Mouse (Mus musculus) regulatory T cell (primary cell): ENCODE data around the gene Hectd4.

Experiments used
- in situ Hi-C: fragments of 300-600 bp; cut with MboI, MseI; formaldehyde crosslinking; loops from one replicate; pipeline ENCODE4 v1.15.1; 2025; ENCODE audit warnings: high pct_unique_total_duplicates

Hectd4 gene

GRCm38 (mm10) chr5:121219980-121220731 lies at the start of gene Hectd4:
Hectd4 (plus strand) TSS chr5:121220219.
- in situ Hi-C loops, result loop anchor here (5.0 kb wide), 2 partner anchors 47 to 157 kb away; no protein-coding TSS in a partner anchor

- in situ Hi-C loops, result no loop called here
Measured at GRCm38 (mm10) chr5:121172835-121173234, 47.2 kb upstream of the Hectd4 start.

GRCm38 (mm10) chr5:121179077-121179857 lies 40.8 kb upstream of the Hectd4 start:
- in situ Hi-C loops, result no loop called here

- in situ Hi-C loops, result no loop called here
Measured at GRCm38 (mm10) chr5:121183269-121183668, 36.8 kb upstream of the Hectd4 start.

DNA sequence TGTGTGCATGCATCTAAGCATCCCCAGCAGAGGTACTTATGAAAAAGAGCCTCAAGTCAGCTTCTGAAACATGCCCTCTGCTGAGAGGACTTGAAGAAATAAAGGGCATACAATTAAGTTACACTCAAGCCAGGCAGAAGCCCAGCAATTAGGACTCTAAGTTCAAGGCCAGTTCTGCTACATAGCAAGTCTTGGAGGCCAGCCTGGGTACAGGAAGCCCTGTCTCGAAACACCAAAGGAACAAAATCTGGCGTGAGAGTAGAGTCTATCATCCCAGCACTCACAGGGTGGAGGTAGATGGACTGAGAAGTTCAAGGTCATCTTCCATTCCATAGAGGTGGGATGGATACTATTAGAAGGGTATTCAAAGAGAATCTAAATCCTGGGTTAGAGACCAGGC lies 35.6 kb upstream of the Hectd4 start:
- in situ Hi-C loops, result no loop called here

GRCm38 (mm10) chr5:121184945-121185551 lies 35.0 kb upstream of the Hectd4 start:
- in situ Hi-C loops, result no loop called here

DNA sequence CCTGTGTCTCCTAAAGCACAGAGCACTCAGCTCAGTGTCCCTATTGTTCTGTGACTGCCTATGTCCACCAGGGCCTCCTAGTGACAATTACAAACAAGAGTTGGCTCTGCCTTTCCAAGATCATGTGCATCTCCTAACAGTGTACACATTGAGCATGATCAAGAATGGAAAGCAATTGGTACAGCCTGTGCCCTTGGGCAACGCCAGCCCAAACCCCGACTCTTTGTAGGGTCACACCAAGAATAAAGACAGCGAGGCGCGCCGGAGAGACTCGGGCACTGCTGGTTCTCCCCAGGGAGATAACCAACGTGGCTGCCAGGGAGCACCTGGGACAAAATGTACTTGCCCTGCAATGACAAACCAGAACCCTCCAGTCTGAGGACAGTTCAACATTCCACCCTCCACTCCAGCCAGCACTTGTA lies 32.4 kb upstream of the Hectd4 start:
- in situ Hi-C loops, result no loop called here

DNA sequence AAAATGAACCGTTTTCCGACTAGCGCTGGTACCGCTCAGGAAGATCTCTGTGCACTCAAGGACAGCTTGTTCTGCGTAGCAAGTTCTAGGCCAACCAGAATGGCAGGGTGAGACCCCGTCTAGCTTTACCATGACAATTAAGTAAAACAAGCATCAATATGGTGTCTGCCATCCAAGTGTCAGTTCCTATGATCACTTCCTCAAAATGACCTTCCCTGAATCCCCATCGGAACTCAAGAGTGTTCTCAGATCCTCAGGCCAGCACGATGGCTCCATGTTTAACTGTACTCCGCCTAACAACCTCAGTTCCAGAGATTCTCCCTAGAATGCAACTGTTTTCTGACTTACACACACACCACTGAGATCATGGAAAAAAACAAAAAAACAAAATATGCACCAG lies 31.8 kb upstream of the Hectd4 start:
- in situ Hi-C loops, result no loop called here

- in situ Hi-C loops, result no loop called here
Measured at GRCm38 (mm10) chr5:121189182-121189581, 30.8 kb upstream of the Hectd4 start.

DNA sequence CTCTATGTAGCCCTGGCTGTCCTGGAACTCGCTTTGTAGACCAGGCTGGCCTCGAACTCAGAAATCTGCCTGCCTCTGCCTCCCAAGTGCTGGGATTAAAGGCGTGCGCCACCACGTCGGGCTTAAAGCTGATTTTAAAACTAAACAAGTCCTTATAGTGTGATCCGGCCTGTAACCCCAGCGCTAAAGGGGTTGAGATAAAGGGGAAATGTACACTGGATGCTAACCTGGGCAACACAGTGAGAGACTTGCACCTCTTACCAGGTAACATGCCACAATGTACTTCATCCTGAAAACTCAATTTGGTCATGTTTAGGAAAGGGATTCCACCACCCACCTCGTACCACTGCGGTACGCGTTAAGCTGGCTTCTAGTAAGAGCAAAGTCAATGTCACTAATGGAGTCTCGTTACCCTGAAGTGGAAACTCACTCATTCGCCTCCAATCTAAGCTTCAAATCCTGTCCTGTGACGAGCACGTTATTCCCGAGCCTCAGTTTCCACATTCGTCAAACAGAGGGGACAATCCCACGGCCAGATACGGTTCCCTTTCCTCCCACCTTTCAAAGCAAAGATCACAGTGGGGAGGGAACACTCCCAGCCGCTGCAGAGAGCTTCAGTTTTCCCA lies 29.7 kb upstream of the Hectd4 start:
- in situ Hi-C loops, result no loop called here

GRCm38 (mm10) chr5:121190836-121191583 lies 29.0 kb upstream of the Hectd4 start, which contains the start of gene Ptpn11:
Ptpn11 (minus strand) TSS chr5:121191397.
- in situ Hi-C loops, result no loop called here

GRCm38 (mm10) chr5:121191584-121191906 lies 28.5 kb upstream of the Hectd4 start:
- in situ Hi-C loops, result no loop called here

DNA sequence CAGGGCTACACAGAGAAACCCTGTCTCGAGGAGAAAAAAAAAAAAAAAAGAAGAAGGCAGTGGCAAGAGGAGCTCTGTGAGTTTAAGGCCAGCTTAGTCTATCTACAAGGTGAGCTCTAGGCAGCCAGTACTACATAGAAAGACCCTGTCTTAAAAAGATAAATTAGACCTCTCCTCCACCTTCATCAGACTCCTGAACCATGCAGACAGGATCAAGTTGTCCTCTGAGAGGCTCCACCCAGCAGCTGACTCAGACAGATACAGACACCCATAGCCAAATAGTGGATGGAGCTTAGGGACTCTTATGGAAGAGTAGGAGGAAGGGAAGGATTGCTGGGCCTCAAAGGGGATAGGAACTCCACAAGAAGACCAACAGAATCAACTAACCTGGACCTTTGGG lies 25.8 kb upstream of the Hectd4 start:
- in situ Hi-C loops, result no loop called here

DNA sequence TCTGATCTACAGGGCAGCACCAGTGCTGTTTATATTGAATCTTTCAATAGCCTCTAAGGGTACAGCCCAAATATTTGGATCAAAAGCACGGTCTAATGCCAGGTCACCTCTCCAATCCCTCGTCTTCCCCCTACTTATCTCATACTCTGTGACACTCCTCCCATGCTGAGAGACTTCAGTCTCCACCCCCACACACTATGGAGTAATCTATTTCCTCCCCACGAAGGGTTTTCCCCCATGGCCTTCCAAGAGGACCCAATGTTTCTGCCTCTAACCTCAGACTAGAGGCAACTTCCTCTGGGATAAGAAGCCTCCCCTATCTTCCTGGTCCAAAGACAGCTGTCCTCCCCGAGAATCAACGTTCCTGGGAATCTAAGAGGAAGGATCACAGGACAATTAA lies 23.3 kb upstream of the Hectd4 start:
- in situ Hi-C loops, result no loop called here

DNA sequence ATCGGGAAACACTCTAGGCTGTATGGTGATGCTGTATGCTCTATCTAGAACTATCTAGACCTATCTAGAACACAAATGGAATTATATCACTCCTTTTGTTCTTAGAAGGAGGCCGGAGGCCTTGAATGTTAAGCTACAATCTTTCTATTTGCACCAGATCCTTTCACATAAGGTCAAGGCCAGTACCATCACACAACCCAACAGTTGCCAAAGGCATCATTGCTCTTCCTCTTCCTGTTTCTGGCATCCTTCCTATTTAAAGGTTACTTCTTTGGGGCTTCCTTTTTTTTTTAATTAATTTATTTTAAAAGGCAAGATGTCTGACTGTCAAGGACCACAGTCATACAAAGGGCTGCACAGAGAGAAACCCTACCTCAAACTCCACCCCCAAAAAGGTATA lies 22.7 kb upstream of the Hectd4 start:
- in situ Hi-C loops, result no loop called here

GRCm38 (mm10) chr5:121198376-121198775 lies 21.6 kb upstream of the Hectd4 start:
- in situ Hi-C loops, result no loop called here

DNA sequence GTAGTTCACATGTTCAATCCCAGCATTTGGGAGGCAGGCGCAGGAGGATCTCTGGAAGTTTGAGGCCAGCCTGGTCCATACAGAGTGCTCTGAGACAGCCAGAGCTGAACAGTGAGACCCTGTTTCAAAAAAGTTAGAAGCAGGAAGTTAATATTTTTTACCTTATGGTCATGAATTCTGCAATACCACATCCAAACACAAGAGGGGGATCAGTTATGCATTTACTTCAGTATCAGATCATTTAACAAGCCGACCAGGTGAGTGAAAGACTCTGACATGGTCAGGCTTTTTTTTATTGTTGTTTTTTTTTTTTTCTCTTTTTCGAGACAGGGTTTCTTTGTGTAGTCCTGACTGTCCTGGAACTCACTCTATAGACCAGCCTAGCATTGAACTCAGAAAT lies 18.3 kb upstream of the Hectd4 start:
- in situ Hi-C loops, result loop anchor here (10.0 kb wide), 1 partner anchor 1093 kb away; no protein-coding TSS in a partner anchor

DNA sequence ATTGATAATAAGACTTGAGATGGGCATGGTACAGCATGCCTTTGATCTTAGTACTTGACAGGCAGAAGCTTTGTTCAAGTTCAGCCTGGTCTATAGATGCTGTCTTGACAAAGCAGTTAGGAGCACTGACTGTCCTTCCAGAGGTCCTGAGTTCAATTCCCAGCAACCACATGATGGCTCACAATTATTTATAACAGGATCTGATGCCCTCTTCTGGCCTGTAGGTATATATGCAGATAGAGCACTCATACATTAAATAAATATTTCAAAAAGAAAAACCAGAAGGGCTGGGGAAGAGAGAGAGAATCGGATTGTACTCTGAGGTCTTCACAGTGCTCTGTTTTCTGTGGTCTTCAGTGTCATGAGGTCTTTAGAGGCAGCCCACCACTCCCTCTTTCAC lies 17.6 kb upstream of the Hectd4 start:
- in situ Hi-C loops, result loop anchor here (10.0 kb wide), 1 partner anchor 1092 kb away; no protein-coding TSS in a partner anchor

DNA sequence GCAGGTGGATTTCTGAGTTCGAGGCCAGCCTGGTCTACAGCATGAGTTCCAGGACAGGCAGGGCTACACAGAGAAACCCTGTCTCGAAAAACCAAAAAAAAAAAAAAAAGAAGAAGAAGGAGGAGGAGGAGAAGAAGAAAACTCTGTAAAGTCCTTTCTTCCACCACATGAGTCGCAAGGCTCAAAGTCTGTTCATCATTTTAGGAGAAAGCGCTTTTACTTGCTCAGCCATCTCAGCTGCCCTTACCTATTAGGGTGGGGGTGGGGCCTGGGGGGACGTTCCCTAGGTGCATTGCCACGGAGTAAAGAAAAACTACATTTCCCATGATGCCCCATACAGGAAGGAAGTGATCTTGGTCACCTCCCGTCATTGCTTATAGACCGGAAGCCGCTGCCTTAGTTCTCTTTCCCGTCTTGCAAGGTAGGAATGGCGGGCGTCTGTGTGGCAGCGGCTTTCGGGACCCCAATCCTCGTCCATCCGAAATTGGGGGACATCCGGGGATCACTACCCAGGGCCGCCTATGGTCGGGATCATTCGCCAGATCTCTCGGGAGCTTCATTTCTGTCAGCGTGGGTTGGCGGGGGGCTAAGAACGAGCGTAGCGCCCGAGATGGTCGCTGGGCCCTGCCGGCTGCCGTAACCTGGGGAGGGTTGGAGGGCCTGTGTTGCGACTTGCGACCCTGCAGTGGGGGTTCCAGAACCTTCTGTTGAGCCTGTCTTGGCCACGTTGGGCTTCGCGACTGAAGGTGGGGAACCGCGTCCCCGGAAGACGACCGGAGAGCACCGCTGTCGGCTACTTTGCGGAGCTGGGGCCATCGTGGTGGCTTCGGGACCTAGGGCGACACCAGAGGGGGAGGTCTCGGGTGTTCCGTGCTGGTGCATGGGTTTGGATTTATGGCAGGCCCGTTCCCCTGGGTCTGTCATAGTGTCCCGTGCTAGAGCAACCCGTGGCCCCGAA lies 15.6 kb upstream of the Hectd4 start, which contains the start of gene Rpl6:
TSS of gene Rpl6 (plus strand) at position 350 of the 958 bp plus-strand sequence.
- in situ Hi-C loops, result loop anchor here (10.0 kb wide), 1 partner anchor 1090 kb away; no protein-coding TSS in a partner anchor
